Mouse (Mus musculus) cerebellum, postnatal 25 days (tissue): Measurements from ENCODE around the gene Nfkbie.
A peak's percentile ranks its signal among the peaks of the same experiment; 100 is the strongest.

ENCODE experiments used
- DNase-seq, 2 experiments: peaks; one replicate each; pipeline ENCODE4 v3.0.0; 2021; ENCODE audit warnings: mixed read lengths in 2 of 2

Nfkbie gene

GRCm38 (mm10) chr17:45582715-45583355 lies 27.3 kb downstream of the Nfkbie start:
- DNase-seq = no peak

GRCm38 (mm10) chr17:45584096-45584896 lies 28.8 kb downstream of the Nfkbie start:
- DNase-seq = peak; percentile 77 to 84

DNA sequence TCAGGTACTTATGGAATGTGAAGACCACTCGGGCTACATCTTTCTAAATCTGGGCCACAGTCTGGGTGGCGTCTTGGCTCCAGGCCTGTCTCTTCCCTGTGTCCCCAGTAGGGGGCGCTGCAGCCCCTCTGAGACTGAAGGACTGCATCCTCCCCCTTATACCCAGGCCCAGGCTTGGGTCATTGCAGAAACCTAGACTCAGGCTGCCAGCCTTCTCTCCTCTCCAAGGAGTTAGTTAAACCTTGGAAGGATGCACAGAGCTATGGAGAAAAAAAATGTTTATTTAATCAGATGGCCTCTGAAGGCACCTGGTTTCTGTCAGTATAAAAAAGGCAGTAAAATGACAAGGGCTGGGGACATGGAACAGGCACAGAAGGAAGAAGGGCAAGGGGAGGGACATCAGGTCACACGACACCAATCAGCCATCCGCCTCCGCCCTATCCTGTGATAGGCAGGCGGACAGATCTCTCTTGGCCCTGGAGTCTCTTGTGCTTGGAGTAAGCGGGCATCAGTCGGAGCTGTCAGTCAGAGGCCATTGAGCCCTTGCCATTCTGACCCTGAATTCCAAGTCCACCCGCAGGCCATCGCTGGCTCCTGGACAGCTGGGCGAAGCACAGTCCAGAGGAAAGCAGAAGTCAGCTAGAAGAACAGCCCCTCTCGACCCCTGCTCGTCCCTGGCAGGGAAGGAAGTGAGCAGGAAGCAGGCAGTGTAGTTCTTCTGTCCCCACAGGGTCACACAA lies 29.6 kb downstream of the Nfkbie start:
- peak; percentile 84 to 87 for DNase-seq

GRCm38 (mm10) chr17:45585725-45586448 lies 30.4 kb downstream of the Nfkbie start:
- DNase-seq = peak in 1 of 2 experiments; percentile 14

DNA sequence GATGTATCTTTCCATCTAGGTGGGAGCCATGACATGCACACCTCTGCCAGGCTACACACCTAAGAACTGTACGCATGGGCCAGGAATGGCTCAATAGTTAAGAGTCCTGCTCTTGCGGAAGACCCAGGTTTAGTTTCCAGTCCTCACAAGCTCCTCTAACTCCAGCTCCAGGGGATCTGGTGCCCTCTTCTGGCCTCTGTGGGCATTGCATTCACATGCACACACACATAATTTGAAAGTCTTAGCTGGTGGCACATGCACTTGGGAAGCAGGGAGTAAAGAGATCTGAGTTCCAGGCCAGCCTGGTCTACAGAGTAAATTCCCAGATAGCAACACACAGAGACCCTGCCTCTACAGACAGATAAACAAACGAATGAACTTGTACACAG lies 30.9 kb downstream of the Nfkbie start:
- DNase-seq = peak; percentile 31 to 49

GRCm38 (mm10) chr17:45588370-45588769 lies 32.9 kb downstream of the Nfkbie start:
- no peak for DNase-seq

GRCm38 (mm10) chr17:45589236-45589635 lies 33.7 kb downstream of the Nfkbie start:
- peak; percentile 49 to 66 for DNase-seq

- peak; percentile 7 to 14 for DNase-seq
Observed at GRCm38 (mm10) chr17:45589844-45590243, 34.3 kb downstream of the Nfkbie start.

- DNase-seq = peak in 1 of 2 experiments; percentile 11
Observed at GRCm38 (mm10) chr17:45590410-45590809, 34.9 kb downstream of the Nfkbie start.

DNA sequence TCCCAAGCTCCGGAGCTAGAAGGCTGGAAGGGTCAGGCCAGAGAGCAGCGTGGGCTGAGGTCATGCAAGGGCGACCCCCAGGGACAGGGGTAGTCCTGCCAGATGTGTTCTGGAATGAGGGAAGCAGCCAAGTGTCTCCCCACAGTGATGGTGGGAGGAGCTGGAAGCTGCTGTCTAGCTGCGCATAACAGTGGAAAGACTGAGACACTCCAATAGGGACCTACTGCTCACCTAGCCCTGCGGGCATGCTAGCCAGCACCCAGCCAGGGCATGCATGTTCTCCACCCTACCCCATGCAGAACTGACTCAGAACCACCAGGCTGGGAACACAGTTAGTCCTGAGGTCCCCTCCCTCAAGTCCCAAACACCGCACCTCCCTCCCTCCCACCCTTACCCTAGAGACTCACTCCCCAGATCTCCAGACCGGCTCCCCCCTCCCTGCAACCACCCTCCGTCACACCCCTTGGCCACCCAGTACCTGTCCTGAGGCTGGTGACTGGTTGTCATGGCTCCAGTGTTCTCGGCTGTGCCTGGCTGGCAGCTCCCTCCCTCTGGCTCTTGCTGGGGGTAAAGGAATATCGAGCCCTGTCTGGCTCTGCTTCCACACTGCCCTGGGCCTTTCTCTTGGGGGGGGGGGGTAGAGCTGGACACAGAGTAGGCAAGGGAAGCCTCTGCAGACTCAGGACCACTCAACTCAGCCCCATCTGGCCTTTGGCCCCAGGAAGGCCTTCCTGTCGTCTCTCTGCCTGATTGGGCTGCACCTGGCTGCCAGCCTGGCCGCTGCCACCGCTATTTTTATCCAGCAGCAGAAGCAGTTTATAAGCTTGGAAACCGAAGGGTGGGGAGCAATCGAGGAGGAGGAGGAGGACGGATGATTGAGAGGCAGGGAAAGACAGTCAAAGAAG lies 36.5 kb downstream of the Nfkbie start:
- DNase-seq = peak in 1 of 2 experiments; percentile 64

DNA sequence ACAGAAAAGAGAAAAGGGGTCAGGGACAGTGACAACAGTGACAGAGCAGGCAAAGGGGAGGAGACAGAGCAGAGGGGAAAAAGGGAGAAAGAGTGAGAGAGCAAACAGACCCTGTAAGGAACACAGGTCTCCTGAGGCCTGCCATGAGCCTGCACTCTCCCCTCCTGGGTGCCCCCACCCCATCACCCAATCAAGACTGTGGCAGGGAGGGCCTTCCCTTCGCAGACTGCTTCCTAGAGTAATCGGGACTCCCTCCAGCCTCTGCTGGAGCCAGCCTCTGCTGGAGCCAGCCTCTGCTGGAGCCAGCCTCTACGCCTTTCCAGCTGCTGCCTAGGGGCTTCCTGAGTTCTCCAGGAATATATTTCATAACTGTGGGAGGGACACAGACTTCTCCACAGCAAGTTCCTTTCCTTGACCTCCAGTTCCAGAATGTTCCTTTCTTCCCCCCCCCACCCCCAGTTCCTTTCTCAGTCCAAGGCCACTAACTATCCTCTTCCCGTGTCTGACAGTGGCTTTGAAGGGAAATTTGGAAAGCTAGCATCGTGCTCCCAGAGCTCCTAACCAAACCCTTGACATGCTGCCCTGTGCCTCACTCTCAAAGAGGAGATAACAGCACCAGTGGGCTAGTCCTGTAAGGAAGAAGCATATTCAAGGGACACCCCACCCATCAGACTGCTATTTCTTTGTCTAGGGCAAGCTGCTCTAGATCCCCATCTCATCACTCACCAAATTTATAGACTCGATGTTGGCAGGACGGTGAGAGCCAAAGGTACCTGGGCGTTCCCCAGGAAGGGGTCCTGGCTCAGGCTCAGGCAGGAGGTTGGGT lies 37.3 kb downstream of the Nfkbie start:
- no peak for DNase-seq

GRCm38 (mm10) chr17:45593479-45593878 lies 38.0 kb downstream of the Nfkbie start:
- no peak for DNase-seq

- no peak for DNase-seq
Observed at GRCm38 (mm10) chr17:45594195-45594594, 38.7 kb downstream of the Nfkbie start.

DNA sequence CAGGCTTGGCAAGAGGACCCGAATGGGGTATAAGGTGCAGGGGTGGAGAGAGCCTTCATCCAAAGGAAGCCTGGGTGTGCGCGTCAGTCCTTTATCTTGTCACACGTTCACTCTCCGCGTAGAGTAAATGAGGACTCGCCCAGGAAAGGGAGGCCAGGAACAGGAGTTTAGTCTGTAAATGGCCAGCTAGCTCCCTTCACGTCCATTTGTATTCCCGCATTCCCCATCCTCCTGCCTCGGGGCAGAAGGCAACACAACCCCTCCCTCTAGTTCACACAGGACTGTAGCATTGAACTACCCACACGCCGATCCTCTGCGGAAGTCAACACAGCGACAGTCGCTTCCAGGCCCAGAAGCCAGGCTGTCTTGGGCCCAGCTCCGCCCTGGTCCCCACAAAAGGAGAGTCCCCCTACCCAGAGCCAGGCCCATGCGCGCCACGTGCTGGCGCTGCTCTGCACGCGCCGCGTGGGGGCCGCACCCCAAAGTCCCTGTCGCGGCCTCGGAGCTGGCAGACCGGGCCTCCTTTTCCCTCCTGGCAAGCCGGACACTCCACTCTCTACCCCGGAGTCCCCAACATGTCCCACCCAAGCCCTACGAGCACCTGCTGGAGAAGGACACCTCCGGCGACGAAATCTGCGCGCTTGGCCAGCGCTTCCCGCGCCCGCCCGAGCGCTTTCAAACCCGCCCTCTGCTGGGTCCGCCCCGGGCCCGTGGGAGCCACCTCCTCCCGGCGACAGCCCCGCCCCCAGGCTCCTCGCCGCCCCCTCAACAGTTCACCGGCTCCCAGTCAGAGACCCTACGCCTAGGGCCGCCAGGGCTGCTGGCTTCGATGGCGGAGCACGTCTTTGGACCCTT lies 39.6 kb downstream of the Nfkbie start:
- peak; percentile 80 to 85 for DNase-seq

DNA sequence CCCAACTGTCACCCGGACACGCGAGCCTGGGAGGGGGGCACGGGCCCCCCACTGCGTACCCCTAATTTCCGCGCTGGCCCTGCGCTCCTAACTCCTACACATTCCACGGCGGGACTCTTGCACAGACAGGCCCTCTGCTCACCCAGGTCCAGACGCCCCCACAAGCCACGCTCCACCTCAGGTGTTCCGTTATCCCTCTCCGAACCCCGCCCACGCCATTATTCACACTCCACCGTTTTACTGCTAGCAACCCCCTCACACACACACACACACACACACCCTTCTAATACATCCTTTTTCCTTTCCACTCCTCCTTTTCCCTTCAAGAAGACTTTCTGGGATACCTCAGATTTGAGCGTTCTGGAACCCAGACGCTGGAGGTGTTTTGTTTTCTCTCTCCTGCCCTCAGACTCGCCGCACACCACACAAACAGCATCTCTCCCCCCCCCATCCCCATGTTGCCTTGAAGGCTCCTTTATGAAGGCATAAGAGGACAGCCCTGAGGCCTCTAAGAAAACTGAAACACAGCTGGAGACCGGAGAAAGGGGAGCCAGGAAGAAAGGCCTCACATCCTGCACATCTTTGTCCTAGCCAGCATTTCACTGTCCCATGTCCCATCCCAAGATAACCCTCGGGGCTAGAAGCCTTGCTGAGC lies 40.4 kb downstream of the Nfkbie start:
- DNase-seq = peak in 1 of 2 experiments; percentile 56

- peak; percentile 65 to 73 for DNase-seq
Observed at GRCm38 (mm10) chr17:45596631-45597396, 41.3 kb downstream of the Nfkbie start.

GRCm38 (mm10) chr17:45597787-45598186 lies 42.3 kb downstream of the Nfkbie start:
- peak in 1 of 2 experiments; percentile 55 for DNase-seq

DNA sequence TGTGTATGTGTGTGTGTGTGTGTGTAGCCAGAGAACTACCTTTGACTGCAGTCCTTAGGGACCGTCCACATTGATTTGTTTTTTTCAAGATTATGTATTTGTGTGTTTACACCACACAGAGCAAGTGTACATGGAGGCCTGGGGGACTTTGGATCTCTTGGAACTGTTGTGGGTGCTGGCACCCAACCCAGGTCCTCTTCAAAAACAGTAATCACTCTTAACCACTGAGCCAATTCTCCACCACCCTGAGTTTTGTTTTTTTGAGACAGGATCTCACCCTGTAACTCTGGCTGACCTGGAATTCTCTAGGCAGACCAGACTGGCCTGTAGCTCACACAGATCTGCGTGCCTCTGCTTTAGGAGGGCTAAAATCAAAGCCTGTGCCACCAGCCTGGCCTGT lies 42.9 kb downstream of the Nfkbie start:
- no peak for DNase-seq
